Mouse (Mus musculus) forebrain, embryonic 16.5 days (tissue): ENCODE data around the gene Eif4e2. TPM values are rescaled to one million over a fixed set of nuclear protein-coding genes. Genes with fewer than 3 reads are reported as not detected.

Experiments used
- ATAC-seq: fragments of 200-750 bp; cut with Nextera tagmentation; 2 replicates; pipeline ENCODE4 v1.8.0; 2017; ENCODE audit warnings: mild to moderate bottlenecking, moderate library complexity
- H3K27ac ChIP-seq: fragments of 300-500 bp; sonication (generic); 2 replicates; pipeline ENCODE4 v1.5.1; 2014; ENCODE audit warnings: low read length, control low read depth
- H3K27me3 ChIP-seq: fragments of 300-500 bp; sonication (generic); replicated peaks from 2 replicates; pipeline ENCODE4 v1.6.1; 2014; ENCODE audit warnings: low read length; ENCODE audit not compliant: control insufficient read depth, insufficient read depth
- H3K36me3 ChIP-seq: fragments of 300-500 bp; sonication (generic); 2 replicates; pipeline ENCODE4 v1.6.1; 2014; ENCODE audit not compliant: control insufficient read depth, insufficient read depth
- H3K4me1 ChIP-seq: fragments of 300-500 bp; sonication (generic); replicated peaks from 2 replicates; pipeline ENCODE4 v1.6.1; 2014; ENCODE audit warnings: low read length; ENCODE audit not compliant: control insufficient read depth, insufficient read depth
- H3K4me2 ChIP-seq: fragments of 300-500 bp; sonication (generic); 2 replicates; pipeline ENCODE4 v1.6.1; 2014; ENCODE audit warnings: mild to moderate bottlenecking, low read length, control low read depth
- H3K4me3 ChIP-seq: fragments of 300-500 bp; sonication (generic); replicated peaks from 2 replicates; pipeline ENCODE4 v1.5.1; 2014; ENCODE audit warnings: mild to moderate bottlenecking, low read length, control low read depth
- H3K9ac ChIP-seq: fragments of 300-500 bp; sonication (generic); replicated peaks from 2 replicates; pipeline ENCODE4 v1.6.1; 2014; ENCODE audit warnings: low read depth, low read length, control low read depth
- H3K9me3 ChIP-seq: fragments of 300-500 bp; sonication (generic); 2 replicates; pipeline ENCODE4 v1.6.1; 2016; ENCODE audit warnings: low read length; ENCODE audit not compliant: control insufficient read depth
- WGBS: fragments of 180-500 bp; shearing (Covaris S2); extraction: QIAGEN DNeasy Blood & Tissue Kit; methylation state at CpG from one replicate; pipeline ENCODE4 v1.1.7; 2014; 5-methylcytosine and 5-hydroxymethylcytosine counted together
- polyA plus RNA-seq: library from polyadenylated mRNA; unstranded; fragments of >200 nt; fragmentation: Nextera tagmentation; extraction: Ambion mirVana; gene quantifications from 2 replicates; pipeline ENCODE4 v1.2.1, GENCODE M21; 2015

Eif4e2 gene
- polyA plus RNA-seq, 1 experiment from 2014 or later = 88.1 TPM

DNA sequence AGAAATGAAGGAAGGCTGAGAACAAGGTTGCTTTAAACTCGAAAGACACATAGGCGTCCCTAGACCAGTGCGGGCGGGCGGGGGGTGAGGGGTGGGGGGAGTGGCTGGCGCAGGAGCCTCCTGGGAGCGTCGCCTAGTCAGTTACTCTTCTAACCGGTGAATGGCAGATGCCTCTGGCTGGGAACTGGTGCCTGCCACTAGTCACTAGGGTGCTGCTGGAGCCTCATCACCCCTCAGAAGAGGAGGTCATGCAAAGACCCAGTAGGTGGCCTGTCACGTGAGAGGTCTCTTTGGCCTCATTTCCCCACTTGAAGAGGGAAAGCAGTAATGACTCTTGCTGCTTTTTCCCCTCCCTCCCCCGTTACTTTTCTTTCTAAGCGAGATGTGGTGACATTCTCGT lies 51.5 kb downstream of the Eif4e2 start:
- Histone ChIP-seq H3K4me3 (peak overlapping the region; percentile 57), H3K9me3 (no peaks in the 10 kb centered on the region), H3K4me1 (peaks cover 24% of the 10 kb centered on the region), H3K27me3 (peaks cover 32% of the 10 kb centered on the region), H3K9ac (peak overlapping the region; percentile 51; the same call in 1 of the 2 replicates), H3K4me2 (peak overlapping the region; percentile 99), H3K27ac (no peak overlapping the region), H3K36me3 (no peaks in the 10 kb centered on the region)
- peak; percentile 45; the same call in 1 of the 2 replicates for ATAC-seq
- WGBS = under 1% methylated on average over 13 of the region's 13 CpGs

DNA sequence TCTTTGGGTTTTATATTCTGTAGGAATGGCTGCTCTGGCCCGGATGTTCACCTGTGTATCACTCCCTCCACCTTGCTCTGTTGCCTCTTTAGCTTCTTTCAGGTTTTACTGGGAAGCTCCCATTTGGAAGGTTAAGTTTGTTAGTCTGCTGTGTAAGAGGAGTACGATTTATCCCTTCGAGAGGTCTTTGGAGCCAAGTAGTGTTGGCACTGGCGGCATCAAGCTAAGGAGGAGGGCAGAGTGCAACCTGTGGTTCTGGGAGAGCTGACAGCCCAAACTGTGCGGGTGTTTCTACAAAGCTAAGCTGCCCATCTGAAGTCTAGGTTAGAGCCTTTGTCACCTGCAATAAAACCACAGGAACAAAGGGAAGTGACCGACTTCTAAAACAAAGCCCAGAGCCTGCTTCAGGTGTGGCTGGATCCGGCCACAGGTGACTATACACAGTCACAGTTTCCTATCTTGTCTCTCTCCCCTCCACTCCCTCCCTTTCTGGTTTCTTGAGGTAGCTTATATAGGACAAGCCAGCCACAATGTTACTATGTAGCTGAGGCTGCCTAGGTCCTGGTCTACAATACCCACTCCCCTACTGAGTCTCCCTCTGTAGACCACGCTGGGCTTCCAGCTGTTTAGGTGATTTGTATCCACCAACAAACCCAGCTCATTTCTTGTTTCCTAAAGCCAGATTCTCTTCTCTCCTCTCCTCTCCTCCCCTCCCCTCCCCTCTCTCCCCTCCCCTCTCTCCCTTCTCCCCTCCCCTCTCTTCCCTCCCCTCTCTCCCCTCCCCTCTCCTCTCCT lies 52.8 kb downstream of the Eif4e2 start:
- no peaks in the 10 kb centered on the region for H3K9me3 ChIP-seq
- H3K27ac ChIP-seq = no peak overlapping the region
- WGBS = 29% methylated on average over 8 of the region's 8 CpGs
- peaks cover 32% of the 10 kb centered on the region for H3K27me3 ChIP-seq
- H3K4me1 ChIP-seq = peaks cover 34% of the 10 kb centered on the region
- H3K36me3 ChIP-seq = no peaks in the 10 kb centered on the region
- ATAC-seq = no peak
- H3K4me3 ChIP-seq = no peak overlapping the region
- H3K9ac ChIP-seq = no peak overlapping the region
- no peak overlapping the region for H3K4me2 ChIP-seq

DNA sequence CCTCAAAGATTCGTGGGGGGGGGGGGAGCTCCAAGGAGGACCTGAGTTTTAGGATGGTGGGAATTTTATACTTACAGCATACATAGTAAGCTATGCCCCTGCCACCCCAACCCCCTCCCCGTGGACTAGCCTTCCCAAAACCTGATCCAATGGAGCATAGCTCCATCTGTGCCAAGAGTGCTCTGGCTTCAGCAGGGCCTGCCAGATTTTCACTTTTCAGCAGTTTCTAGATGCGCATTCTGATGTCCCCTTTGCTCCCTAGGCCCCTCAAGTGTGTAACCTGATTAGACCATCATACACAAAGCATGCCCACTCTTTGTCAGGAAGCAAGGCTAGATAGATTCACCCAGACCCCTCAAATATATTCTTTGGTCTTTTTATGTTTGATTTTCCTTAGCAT lies 56.5 kb downstream of the Eif4e2 start:
- no peak overlapping the region for H3K9ac ChIP-seq

DNA sequence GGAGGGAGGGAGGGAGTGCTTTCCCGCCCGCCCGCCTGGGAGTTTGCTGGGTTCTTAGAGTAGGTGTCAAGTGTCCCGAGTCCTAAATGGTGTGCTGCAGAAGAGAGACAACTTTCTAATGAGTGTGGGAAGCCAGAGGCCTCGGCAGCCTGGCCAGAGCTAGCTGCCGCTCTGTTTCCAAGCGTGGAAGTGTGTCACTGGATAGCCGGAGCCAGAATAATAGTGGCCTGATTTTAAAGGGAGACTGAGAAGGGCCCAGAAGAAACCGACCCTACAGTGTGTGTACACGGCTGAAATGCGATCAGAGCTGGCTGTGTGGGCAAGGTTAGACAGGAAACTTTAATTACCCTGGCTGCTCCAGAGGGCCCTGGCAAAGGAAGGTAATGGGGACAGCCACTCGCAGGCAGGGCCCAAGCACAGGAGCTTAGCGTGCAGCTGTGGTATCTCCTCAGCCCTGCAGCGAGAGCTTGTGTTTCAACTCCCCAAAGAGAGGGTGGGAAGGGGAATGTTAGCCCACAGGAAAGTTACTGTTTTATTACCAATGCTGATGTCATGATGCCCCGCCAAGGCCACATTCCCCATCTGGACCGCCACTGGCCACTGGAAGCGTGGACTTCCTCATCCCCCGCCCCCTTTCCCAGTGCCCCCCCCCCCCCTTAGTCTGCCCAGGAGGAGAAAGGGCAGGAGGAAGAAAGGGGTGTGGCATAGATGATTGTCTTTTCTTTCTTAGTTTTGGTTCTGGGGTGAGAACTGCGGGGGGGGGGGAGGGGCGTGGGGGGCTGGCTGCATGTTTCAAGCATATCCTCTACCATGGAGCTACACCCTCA lies 57.1 kb downstream of the Eif4e2 start:
- no peaks in the 10 kb centered on the region for H3K9me3 ChIP-seq
- H3K9ac ChIP-seq = no peak overlapping the region
- H3K4me2 ChIP-seq = no peak overlapping the region
- peaks cover 14% of the 10 kb centered on the region for H3K4me1 ChIP-seq
- ATAC-seq = peak; percentile 47; the same call in 1 of the 2 replicates
- H3K27ac ChIP-seq = peak overlapping the region; percentile 20; the same call in 1 of the 2 replicates
- no peaks in the 10 kb centered on the region for H3K36me3 ChIP-seq
- 7% methylated on average over 19 of the region's 20 CpGs for WGBS
- H3K4me3 ChIP-seq = no peak overlapping the region
- peaks cover 9% of the 10 kb centered on the region for H3K27me3 ChIP-seq

More for the DNA sequence above, 56.5 kb downstream of the Eif4e2 start:
- peak; percentile 29; the same call in 1 of the 2 replicates for ATAC-seq
- Histone ChIP-seq H3K27me3 (peaks cover 13% of the 10 kb centered on the region), H3K27ac (no peak overlapping the region), H3K4me3 (no peak overlapping the region), H3K36me3 (no peaks in the 10 kb centered on the region), H3K4me2 (no peak overlapping the region), H3K4me1 (peaks cover 15% of the 10 kb centered on the region), H3K9me3 (no peaks in the 10 kb centered on the region)
- 15% methylated on average over 3 of the region's 3 CpGs for WGBS

DNA sequence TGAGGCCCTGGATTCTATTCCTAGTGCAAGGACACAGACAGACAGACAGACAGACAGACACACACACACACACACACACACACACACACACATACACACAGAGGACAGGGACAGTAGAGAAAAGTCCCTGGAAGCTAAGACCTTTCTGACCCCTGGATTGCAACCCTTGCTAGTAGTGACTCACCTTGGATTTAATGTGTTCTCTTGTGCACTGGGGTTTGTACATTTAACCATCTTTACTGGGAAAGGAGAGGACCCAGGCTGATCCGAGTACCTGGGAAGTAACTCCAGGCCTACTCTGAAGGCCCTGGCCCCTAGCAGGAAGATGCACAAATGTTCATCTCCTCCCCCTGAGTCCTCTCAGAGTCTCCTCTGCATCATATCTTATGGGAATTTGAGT lies 57.9 kb downstream of the Eif4e2 start:
- no peak overlapping the region for H3K4me2 ChIP-seq
- H3K4me3 ChIP-seq = no peak overlapping the region
- H3K9me3 ChIP-seq = no peaks in the 10 kb centered on the region
- peaks cover 1% of the 10 kb centered on the region for H3K27me3 ChIP-seq
- 81% methylated on average over 1 of the region's 1 CpGs for WGBS
- no peak for ATAC-seq
- H3K27ac ChIP-seq = no peak overlapping the region
- H3K9ac ChIP-seq = no peak overlapping the region
- H3K4me1 ChIP-seq = peaks cover 14% of the 10 kb centered on the region
- H3K36me3 ChIP-seq = no peaks in the 10 kb centered on the region

DNA sequence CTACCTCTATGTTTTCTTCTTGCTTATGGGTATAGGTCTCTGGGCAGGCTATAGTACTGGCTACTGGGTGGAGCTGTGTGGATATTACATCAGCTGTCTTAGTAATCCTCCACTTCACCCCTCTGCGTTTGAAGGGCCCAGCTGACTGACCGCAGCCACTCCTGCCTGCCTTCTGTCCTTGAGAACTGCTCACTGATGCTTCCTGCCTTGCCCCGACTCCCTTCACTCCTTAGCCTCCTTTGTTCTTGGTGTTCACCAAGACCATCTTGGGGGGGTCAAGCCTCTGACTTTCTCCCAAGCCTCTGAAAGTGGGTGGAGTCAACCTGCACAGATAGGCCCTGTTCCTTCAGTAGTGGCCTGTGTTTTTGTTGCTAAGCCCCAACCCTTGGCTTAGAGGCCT lies 58.7 kb downstream of the Eif4e2 start:
- 73% methylated on average over 3 of the region's 3 CpGs for WGBS
- Histone ChIP-seq H3K4me2 (no peak overlapping the region), H3K9ac (no peak overlapping the region), H3K9me3 (no peaks in the 10 kb centered on the region), H3K27ac (no peak overlapping the region), H3K4me1 (peaks cover 14% of the 10 kb centered on the region), H3K27me3 (no peaks in the 10 kb centered on the region; the same call in 1 of the 2 replicates), H3K4me3 (no peak overlapping the region), H3K36me3 (no peaks in the 10 kb centered on the region)
- ATAC-seq = no peak

DNA sequence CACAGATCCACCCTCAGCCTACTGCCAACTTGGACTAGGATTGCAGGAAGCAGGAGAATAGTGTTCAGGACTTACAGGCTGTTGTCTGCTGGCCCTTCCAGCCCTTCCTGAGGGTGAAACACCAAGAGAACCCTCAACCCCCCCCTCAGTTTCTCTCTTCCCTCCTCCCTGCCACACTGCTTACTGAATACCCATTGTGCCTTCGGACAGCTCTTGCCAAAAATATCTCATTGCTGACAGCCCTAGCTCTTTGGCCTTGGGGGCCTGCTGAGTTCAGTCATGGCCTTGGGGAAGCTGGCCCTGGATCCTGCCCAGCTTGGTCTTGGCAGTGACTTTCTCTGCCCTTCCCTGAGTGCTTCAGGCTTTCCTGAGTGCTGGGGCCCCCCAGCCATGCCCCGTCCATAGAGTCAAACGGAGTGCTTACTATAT lies 59.8 kb downstream of the Eif4e2 start:
- peak; percentile 43; the same call in 1 of the 2 replicates for ATAC-seq
- 44% methylated on average over 3 of the region's 3 CpGs for WGBS
- Histone ChIP-seq H3K27me3 (no peaks in the 10 kb centered on the region), H3K4me1 (peaks cover 14% of the 10 kb centered on the region), H3K27ac (no peak overlapping the region), H3K9ac (no peak overlapping the region), H3K4me2 (no peak overlapping the region), H3K4me3 (no peak overlapping the region), H3K9me3 (no peaks in the 10 kb centered on the region), H3K36me3 (no peaks in the 10 kb centered on the region)

DNA sequence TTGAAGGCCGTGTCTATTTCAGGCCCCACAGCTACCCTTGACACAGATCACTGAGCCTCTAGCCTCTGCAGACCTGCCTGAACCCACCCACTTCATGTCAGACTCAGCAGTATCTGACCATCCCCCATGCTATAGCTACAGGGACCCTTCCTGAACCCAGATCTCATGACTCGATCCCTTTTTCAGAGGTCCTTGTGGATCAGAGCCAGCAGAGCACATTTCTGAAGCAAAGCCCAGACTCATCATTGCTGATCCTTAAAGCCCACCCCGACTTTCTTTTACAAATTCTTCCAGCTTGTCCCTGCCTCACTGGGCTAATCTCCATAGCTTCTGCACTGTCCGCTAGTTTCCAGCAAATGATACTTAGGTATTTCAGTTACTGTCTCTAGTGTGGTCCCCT lies 60.4 kb downstream of the Eif4e2 start:
- H3K27ac ChIP-seq = no peak overlapping the region
- H3K4me2 ChIP-seq = no peak overlapping the region
- H3K4me3 ChIP-seq = no peak overlapping the region
- no peaks in the 10 kb centered on the region for H3K27me3 ChIP-seq
- no peak overlapping the region for H3K9ac ChIP-seq
- no peaks in the 10 kb centered on the region for H3K36me3 ChIP-seq
- no peak for ATAC-seq
- no peaks in the 10 kb centered on the region for H3K9me3 ChIP-seq
- H3K4me1 ChIP-seq = peaks cover 14% of the 10 kb centered on the region
- whole genome bisulfite sequencing = 70% methylated on average over 4 of the region's 4 CpGs

DNA sequence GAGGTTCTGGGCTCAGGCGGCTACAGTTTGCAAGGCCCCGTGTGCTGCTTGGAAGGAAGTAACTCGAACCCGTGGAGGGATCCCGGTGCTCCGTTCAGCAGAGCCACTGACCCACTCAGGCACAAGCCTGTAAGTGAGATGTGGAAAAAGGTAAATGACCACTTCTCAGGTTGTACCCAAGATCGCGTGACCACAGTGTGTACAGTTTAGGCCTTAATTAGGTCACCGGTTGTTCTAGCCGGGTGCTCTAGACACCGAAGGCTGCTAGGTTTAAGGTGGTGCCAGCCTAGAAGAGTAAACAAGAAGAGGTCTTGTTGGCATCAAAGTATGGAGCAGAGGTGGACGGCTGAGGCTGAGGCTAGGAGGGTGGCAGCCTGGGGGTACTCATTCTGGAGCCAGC lies 61.4 kb downstream of the Eif4e2 start:
- no peak overlapping the region for H3K4me3 ChIP-seq
- no peaks in the 10 kb centered on the region for H3K9me3 ChIP-seq
- ATAC-seq = no peak
- H3K36me3 ChIP-seq = no peaks in the 10 kb centered on the region
- no peak overlapping the region for H3K27ac ChIP-seq
- no peaks in the 10 kb centered on the region for H3K27me3 ChIP-seq
- 93% methylated on average over 12 of the region's 12 CpGs for WGBS
- no peak overlapping the region for H3K9ac ChIP-seq
- no peak overlapping the region for H3K4me2 ChIP-seq
- peaks cover 12% of the 10 kb centered on the region for H3K4me1 ChIP-seq
